8 mouse cellular contexts compared by ENCODE assay signal in the genomic region with DNA sequence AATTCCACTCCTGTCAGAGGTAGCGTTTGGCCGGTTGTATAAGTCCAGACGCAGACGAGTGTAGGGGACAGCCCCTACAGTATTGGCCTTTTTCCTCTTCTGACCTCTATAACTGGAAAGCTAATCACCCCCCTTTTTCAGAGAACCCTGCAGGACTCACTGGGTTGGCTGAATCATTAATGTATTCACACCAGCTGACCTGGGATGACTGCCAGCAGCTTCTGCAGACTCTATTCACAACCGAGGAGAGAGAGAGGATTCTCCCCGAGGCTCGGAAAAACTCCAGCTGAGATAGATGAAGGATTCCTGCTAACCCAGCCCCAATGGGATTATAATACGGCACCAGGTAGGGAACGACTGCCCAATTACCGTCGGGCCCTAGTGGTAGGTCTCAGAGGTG. TPM values are rescaled to one million over a fixed set of nuclear protein-coding genes. Genes with fewer than 3 reads are reported as not detected.
DNase-seq lines count a peak whose midpoint lies in the region; ATAC-seq and TF ChIP-seq lines count a peak whose summit lies in the region.
"Not testable (repeated sequence)": the region's sequence is repeated elsewhere in the genome, so short reads cannot be mapped to it uniquely, and the experiment has no call there.

No protein-coding gene starts in this region.

- WGBS in forebrain, embryonic 14.5 days: 40% methylated on average over 11 of the region's 11 CpGs
- WGBS in heart, embryonic 13.5 days: 73% methylated on average over 11 of the region's 11 CpGs
- 54% methylated on average over 11 of the region's 11 CpGs for WGBS in hindbrain, embryonic 13.5 days
- WGBS in midbrain, postnatal 0 days: 32% methylated on average over 11 of the region's 11 CpGs

- peak; percentile 21; the same call in 1 of the 2 replicates for TF ChIP-seq CTCF in midbrain, postnatal 0 days (IDR thresholded peaks at IDR 0.05)

- not testable (repeated sequence) for H3K9me3 ChIP-seq in forebrain, embryonic 14.5 days (replicated peaks; ENCODE audit: control insufficient read depth, low read length); heart, embryonic 13.5 days; hindbrain, embryonic 13.5 days; midbrain, postnatal 0 days (ENCODE audit: low read length)

- H3K4me3 ChIP-seq in forebrain, embryonic 14.5 days (ENCODE audit: low read depth, low read length); heart, embryonic 13.5 days; hindbrain, embryonic 13.5 days; midbrain, postnatal 0 days (ENCODE audit: low read depth, low read length): not testable (repeated sequence)

- not testable (repeated sequence) for H3K4me1 ChIP-seq in forebrain, embryonic 14.5 days (ENCODE audit: control insufficient read depth, insufficient read depth, low read length); heart, embryonic 13.5 days; hindbrain, embryonic 13.5 days (replicated peaks); midbrain, postnatal 0 days (ENCODE audit: insufficient read depth, low read length)

- not testable (repeated sequence) for H3K27me3 ChIP-seq in forebrain, embryonic 14.5 days (replicated peaks; ENCODE audit: control insufficient read depth, insufficient read depth, low read length); heart, embryonic 13.5 days (replicated peaks); hindbrain, embryonic 13.5 days; midbrain, postnatal 0 days (ENCODE audit: insufficient read depth, low read length)

- intact Hi-C loops in left cerebral cortex, postnatal 4 days (cut with DNase I): not testable (repeated sequence)

- peak; percentile 63 for DNase-seq in brain, adult 2 months (ENCODE audit: low read depth, low spot score)
- DNase-seq in cerebellum, adult 9-10 months: peak; percentile 75
- peak; percentile 39 for DNase-seq in forebrain, embryonic 14.5 days (ENCODE audit: low spot score)
- DNase-seq in kidney, adult 18-20 months: peak; percentile 58
- peak; percentile 37 for DNase-seq in left cerebral cortex, postnatal 4 days
- DNase-seq in midbrain, postnatal 0 days (ENCODE audit: low spot score): peak; percentile 14

- not testable (repeated sequence) for H3K4me2 ChIP-seq in forebrain, embryonic 14.5 days (ENCODE audit: low read length); midbrain, postnatal 0 days (ENCODE audit: low read depth, low read length, poor library complexity, severe bottlenecking)
- H3K4me2 ChIP-seq in heart, embryonic 13.5 days: peak overlapping the region; percentile 26; the same call in 1 of the 2 replicates
- 0 out of 2 replicates have a peak overlapping the region, but pooled peaks have one; percentile 21 for H3K4me2 ChIP-seq in hindbrain, embryonic 13.5 days

- H3K27ac ChIP-seq in forebrain, embryonic 14.5 days (ENCODE audit: low read depth, low read length); heart, embryonic 13.5 days (replicated peaks); hindbrain, embryonic 13.5 days; midbrain, postnatal 0 days (ENCODE audit: low read depth, low read length): not testable (repeated sequence)

- 0 out of 2 replicates have a peak, but pooled peaks have one; percentile 34 for ATAC-seq in forebrain, embryonic 14.5 days
- not testable (repeated sequence) for ATAC-seq in heart, embryonic 13.5 days (ENCODE audit: extremely low read depth, insufficient number of reproducible peaks, low FRiP score, low TSS enrichment); hindbrain, embryonic 13.5 days (ENCODE audit: low FRiP score); midbrain, postnatal 0 days (ENCODE audit: low FRiP score)

- H3K36me3 ChIP-seq in forebrain, embryonic 14.5 days (ENCODE audit: control insufficient read depth, insufficient read depth, low read length); heart, embryonic 13.5 days; hindbrain, embryonic 13.5 days; midbrain, postnatal 0 days (ENCODE audit: insufficient read depth, low read length): not testable (repeated sequence)

- H3K9ac ChIP-seq in forebrain, embryonic 14.5 days (ENCODE audit: low read length); heart, embryonic 13.5 days; hindbrain, embryonic 13.5 days; midbrain, postnatal 0 days (replicated peaks; ENCODE audit: low read length, poor library complexity, severe bottlenecking): not testable (repeated sequence)

RNA-seq across cellular contexts. Expression of a gene that starts 12.7 kb away (rescaled TPM):
- polyA plus RNA-seq in forebrain, embryonic 14.5 days (2014; fragmentation: Nextera tagmentation; extraction: Ambion mirVana): 6.7 and 7.1 TPM in 2 replicates
- polyA plus RNA-seq in heart, embryonic 13.5 days (2015; fragmentation: Nextera tagmentation; extraction: Ambion mirVana): 10.0 and 10.9 TPM in 2 replicates
- 3.7 and 4.1 TPM in 2 replicates for polyA plus RNA-seq in hindbrain, embryonic 13.5 days (2015; fragmentation: Nextera tagmentation; extraction: Ambion mirVana)
- 10 to 100 TPM; 28.1 to 29.5 TPM for total RNA-seq in left cerebral cortex, postnatal 4 days (2021)
- total RNA-seq in midbrain, postnatal 0 days (2014; rRNA removed): 19.4 and 20.4 TPM in 2 replicates
- 8.6 and 9.5 TPM in 2 replicates for polyA plus RNA-seq in midbrain, postnatal 0 days (2015; fragmentation: Nextera tagmentation; extraction: Ambion mirVana)

RNA-seq across cellular contexts. Expression of a gene that starts 44.8 kb away (rescaled TPM):
- polyA plus RNA-seq in forebrain, embryonic 14.5 days (2014; fragmentation: Nextera tagmentation; extraction: Ambion mirVana): 28.7 and 34.3 TPM in 2 replicates
- 17.1 and 20.5 TPM in 2 replicates for polyA plus RNA-seq in heart, embryonic 13.5 days (2015; fragmentation: Nextera tagmentation; extraction: Ambion mirVana)
- polyA plus RNA-seq in hindbrain, embryonic 13.5 days (2015; fragmentation: Nextera tagmentation; extraction: Ambion mirVana): 40.1 and 43.1 TPM in 2 replicates
- 10 to 100 TPM; 41.3 to 41.8 TPM for total RNA-seq in left cerebral cortex, postnatal 4 days (2021)
- total RNA-seq in midbrain, postnatal 0 days (2014; rRNA removed): 24.4 and 27.0 TPM in 2 replicates
- 61.2 and 65.3 TPM in 2 replicates for polyA plus RNA-seq in midbrain, postnatal 0 days (2015; fragmentation: Nextera tagmentation; extraction: Ambion mirVana)

RNA-seq across cellular contexts. Expression of a gene that starts 45.0 kb away (rescaled TPM):
- polyA plus RNA-seq in forebrain, embryonic 14.5 days (2014; fragmentation: Nextera tagmentation; extraction: Ambion mirVana): 374 and 464 TPM in 2 replicates
- polyA plus RNA-seq in heart, embryonic 13.5 days (2015; fragmentation: Nextera tagmentation; extraction: Ambion mirVana): 267 and 295 TPM in 2 replicates
- polyA plus RNA-seq in hindbrain, embryonic 13.5 days (2015; fragmentation: Nextera tagmentation; extraction: Ambion mirVana): 296 and 314 TPM in 2 replicates
- 100 to 1,000 TPM; 828 to 854 TPM for total RNA-seq in left cerebral cortex, postnatal 4 days (2021)
- total RNA-seq in midbrain, postnatal 0 days (2014; rRNA removed): 558 and 568 TPM in 2 replicates
- polyA plus RNA-seq in midbrain, postnatal 0 days (2015; fragmentation: Nextera tagmentation; extraction: Ambion mirVana): 287 and 293 TPM in 2 replicates

Comparison
In these comparisons a context has a peak if more than half of its experiments do, and no peak if none do; other contexts are left out.
1. DNase-seq: peak in every context shown above with its lines; median percentile 75 in cerebellum, adult 9-10 months; 63 in brain, adult 2 months; 58 in kidney, adult 18-20 months; 39 in forebrain, embryonic 14.5 days; 37 in left cerebral cortex, postnatal 4 days; 14 in midbrain, postnatal 0 days.